Mouse (Mus musculus) gastrocnemius, postnatal 25 days (tissue): ENCODE data around the gene Kcnc3. TPM values are rescaled to one million over a fixed set of nuclear protein-coding genes. Genes with fewer than 3 reads are reported as not detected.

Experiments used
- DNase-seq: peaks from one replicate; pipeline ENCODE4 v3.0.0; 2022
- long read RNA-seq, 2 experiments: library from polyadenylated mRNA; stranded (forward); transcript quantifications; one replicate each; pipeline ENCODE4 v2.0.0; 2021
- total RNA-seq, 2 experiments: library from RNA; stranded (reverse); gene quantifications; 1 replicate in 1 of 2; 2 replicates in 1 of 2; pipeline ENCODE4 v1.2.3; 2021

The Kcnc3 gene
- total RNA-seq = 1 to 10 TPM; 4.3 to 4.8 TPM
- long read RNA-seq, experiment 1, partial matches to known transcripts = 0 of 2 reads
- long read RNA-seq, experiment 1, other reads (novel, unspliced or antisense) = 2 of 2 reads
- long read RNA-seq, experiment 2, partial matches to known transcripts = 0 of 2 reads
- long read RNA-seq, experiment 2, other reads (novel, unspliced or antisense) = 2 of 2 reads

DNA sequence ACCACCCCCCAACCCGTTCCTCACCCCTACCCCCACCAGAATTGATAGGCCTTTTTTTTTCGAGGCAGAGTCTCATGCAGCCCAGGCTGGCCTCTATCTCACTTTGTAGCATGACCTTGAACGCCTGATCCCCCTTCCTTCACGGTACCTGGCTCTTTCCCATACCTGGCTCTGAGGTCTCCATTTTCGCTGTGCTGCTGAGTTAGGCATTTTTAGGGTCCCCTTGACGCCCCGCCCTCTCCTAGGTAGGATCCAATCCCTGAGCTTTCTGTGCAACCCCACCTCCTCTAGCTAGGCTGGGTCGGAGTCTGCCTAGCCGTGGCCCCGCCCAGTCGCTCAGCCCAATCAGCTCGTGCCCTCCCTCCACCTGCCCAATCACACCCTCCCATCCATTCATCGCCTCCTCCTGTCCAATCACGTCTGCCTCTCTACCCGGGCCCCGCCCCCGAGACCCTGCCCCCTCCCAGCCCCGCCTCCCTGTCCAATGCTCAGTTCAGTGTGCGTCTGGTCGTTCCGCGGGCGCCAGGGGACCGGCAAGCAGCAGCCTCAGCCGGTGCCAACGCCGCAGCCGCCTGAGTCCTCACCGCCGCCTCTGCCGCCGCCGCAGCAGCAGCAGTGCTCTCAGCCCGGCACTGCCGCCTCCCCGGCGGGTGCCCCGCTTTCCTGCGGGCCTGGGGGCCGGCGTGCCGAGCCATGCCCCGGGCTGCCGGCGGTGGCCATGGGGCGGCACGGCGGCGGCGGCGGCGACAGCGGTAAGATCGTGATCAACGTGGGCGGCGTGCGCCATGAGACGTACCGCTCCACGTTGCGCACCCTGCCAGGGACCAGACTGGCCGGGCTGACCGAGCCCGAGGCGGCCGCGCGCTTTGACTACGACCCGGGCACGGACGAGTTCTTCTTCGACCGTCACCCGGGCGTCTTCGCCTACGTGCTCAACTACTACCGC, at the start of gene Kcnc3:
Kcnc3 (plus strand) TSS at position 263 of the 946 bp plus-strand sequence.
- DNase-seq = peak; percentile 91

GRCm38 (mm10) chr7:44542555-44542954, 47.9 kb upstream of the Kcnc3 start:
- no peak for DNase-seq

DNA sequence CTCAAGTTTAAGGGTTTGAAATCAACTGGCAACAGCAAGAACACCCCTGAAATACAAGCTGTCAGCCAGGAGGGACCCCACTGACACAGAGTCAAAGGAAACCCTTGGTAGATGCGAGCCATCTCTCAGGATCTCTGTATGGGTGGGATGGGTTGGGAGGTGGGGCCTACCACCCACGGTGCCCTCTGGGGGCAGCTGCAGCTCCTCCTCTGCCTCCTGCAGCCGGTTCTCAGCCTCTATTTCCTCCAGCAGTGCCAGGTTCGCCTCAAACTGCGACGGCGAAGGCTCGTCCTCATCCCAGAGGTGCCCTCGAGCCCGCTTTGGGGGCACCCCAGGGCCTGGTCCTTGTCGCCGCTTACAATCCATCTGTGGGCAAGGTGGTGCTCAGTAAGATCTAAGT, 47.4 kb upstream of the Kcnc3 start:
- DNase-seq = no peak

DNA sequence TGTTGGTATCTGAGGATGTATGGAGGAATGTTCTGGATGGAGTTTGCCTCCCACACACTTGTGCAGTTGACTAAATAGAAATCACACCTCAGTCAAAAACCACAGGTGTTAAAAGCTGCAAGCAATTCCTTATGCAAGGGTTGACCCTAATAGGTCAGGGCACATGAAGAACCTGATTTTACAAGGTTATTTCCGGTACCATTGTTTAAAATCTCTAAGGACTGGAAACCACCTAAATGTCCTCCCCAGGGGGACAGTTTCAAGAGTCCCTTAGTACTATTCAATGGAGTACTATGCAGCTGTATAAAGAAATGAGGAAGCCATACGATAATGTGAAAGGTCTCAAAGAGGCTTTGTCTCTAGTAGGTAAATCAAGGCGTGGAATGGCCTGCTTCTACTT, 44.2 kb upstream of the Kcnc3 start:
- no peak for DNase-seq

DNA sequence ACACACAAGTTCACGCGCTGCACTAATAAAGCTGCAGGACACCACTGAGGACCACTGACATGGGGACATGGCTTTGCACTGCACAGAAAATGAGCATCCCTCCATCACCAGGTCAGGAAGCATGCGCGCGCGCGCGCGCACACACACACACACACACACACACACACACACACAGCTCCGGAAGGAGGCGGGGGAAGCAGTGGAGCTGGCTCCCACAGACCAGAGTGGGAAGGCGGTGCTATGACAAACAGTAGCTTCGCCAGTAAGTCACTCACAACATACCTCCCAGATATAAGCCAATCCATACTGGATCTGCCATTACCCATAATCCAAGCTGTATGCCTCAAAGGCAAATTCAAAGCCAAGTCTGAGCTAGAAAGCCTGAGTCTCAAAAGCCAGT, 43.4 kb upstream of the Kcnc3 start:
- DNase-seq = no peak

- no peak for DNase-seq
Measured at GRCm38 (mm10) chr7:44547725-44548124, 42.7 kb upstream of the Kcnc3 start.

GRCm38 (mm10) chr7:44548497-44549087, 41.9 kb upstream of the Kcnc3 start, which contains the start of gene Pold1:
Gene Pold1 (minus strand): TSS chr7:44548849.
- peak; percentile 99 for DNase-seq

- no peak for DNase-seq
Measured at GRCm38 (mm10) chr7:44549621-44550408, 40.6 kb upstream of the Kcnc3 start.

- DNase-seq = no peak
Measured at GRCm38 (mm10) chr7:44550409-44550678, 40.1 kb upstream of the Kcnc3 start.

DNA sequence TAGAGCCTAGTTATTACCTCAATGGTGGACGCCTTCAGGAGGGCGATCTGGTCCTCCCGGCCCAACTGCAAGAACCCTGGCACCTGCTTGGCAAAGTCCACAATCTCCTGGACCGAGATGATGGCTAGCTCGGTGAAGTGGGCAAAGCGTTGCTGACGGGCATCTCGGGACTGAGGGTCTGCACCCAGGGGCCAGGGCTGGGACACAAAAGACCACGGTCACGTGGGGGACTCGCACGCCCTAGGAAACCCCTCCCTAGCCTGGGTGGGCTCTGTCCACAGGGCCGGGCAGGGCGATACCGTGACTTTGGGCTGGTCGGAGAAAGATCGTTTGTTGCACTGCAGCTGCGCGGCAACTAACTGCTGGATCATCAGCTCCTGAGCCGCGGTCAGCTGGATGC, 39.2 kb upstream of the Kcnc3 start:
- DNase-seq = no peak

- DNase-seq = no peak
Measured at GRCm38 (mm10) chr7:44551731-44552130, 38.7 kb upstream of the Kcnc3 start.

- no peak for DNase-seq
Measured at GRCm38 (mm10) chr7:44552141-44552908, 38.1 kb upstream of the Kcnc3 start.

- peak; percentile 75 for DNase-seq
Measured at GRCm38 (mm10) chr7:44553196-44553764, 37.2 kb upstream of the Kcnc3 start.

DNA sequence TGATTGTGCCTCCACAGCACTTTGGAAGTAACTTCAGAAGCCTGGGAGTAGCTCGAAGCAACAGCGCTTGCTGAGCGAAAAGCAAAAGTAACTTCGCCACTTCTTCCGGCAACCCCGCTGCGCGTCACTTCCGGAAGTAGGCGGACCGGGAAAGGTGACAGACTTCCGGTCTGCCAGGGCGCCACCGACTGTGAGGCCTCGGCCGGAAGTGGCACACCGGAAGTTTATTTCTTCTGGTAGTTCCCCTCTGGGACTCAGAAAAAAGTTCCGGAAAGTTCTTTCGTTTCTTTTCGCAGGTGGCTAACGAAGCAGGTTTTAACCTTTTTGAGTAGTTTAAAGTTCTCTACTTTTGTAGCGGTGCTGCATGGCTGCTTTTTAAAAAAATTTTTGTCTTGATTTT, 36.6 kb upstream of the Kcnc3 start, which contains the start of gene Nr1h2:
Nr1h2 (minus strand) TSS at position 126 of the 400 bp plus-strand sequence.
- DNase-seq = peak; percentile 94

DNA sequence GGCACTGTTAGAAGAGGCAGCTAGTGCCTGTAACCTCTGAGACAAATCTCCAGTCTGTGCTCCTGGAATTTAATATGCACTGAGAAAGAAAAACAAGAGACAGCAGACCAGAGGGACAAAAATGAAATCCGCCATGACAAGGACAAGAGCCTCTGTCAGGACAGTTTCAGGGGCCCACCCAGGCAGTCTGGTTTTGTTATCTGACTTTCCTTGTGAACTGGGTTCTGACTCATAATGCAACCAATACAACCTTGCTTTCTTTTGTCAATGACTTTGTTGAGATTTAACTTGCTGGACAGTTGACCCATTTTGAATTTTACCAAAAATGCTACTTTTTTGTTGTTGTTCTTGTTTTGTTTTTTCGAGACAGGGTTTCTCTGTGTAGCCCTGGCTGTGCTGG, 32.8 kb upstream of the Kcnc3 start:
- no peak for DNase-seq

GRCm38 (mm10) chr7:44560435-44561400, 29.7 kb upstream of the Kcnc3 start:
- DNase-seq = no peak

DNA sequence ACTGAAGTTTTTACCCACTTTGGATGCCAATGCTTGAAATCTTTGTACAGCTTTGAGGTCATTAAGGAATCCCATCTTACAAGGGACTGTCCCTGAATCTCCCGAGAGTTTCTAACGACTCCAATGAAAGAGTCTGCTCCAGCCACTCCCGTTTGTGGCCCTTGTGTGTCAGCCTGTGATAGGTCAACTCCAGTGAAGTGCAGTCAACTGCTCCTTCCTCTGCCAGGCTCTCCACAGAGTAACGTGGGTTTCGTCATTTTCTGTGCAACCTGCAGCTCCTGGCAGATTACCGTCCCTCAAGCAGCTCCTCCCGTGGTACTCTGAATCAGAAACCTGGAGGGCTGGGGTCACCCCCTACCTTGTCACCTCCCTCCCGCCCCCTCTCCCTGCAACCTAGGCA, 27.2 kb upstream of the Kcnc3 start:
- no peak for DNase-seq

- no peak for DNase-seq
Measured at GRCm38 (mm10) chr7:44564486-44564885, 26.0 kb upstream of the Kcnc3 start.

- DNase-seq = no peak
Measured at GRCm38 (mm10) chr7:44565414-44565813, 25.1 kb upstream of the Kcnc3 start.

- no peak for DNase-seq
Measured at GRCm38 (mm10) chr7:44568803-44569202, 21.7 kb upstream of the Kcnc3 start.
